Mouse (Mus musculus): ENCODE results near the gene Dync2li1. TPM values are rescaled to one million over a fixed set of nuclear protein-coding genes. Genes with fewer than 3 reads are reported as not detected.

Dync2li1 gene
- polyA plus RNA-seq, 1 experiment from 2014 or later: 39.9 TPM

- WGBS: 98% methylated on average over 7 of the region's 7 CpGs
- no peak overlapping the region for H3K4me3 ChIP-seq (ENCODE audit: low read depth, low read length)
- H3K36me3 ChIP-seq (ENCODE audit: control insufficient read depth, insufficient read depth, low read length): peaks cover 35% of the 10 kb centered on the region
- H3K4me2 ChIP-seq (replicated peaks; ENCODE audit: low read depth, low read length): no peak overlapping the region
- no peaks in the 10 kb centered on the region for H3K4me1 ChIP-seq (ENCODE audit: control insufficient read depth, insufficient read depth, low read length)
- no peak overlapping the region for H3K9ac ChIP-seq (replicated peaks; ENCODE audit: low read depth, low read length)
- H3K9me3 ChIP-seq (ENCODE audit: control insufficient read depth, low read depth, low read length): no peaks in the 10 kb centered on the region
- no peaks in the 10 kb centered on the region for H3K27me3 ChIP-seq (ENCODE audit: control insufficient read depth, insufficient read depth, low read length)
- no peak for ATAC-seq (ENCODE audit: insufficient number of reproducible peaks, insufficient read depth, low FRiP score, low read depth)
- no peak overlapping the region for H3K27ac ChIP-seq (ENCODE audit: low read length)
Observed at GRCm38 (mm10) chr17:84590065-84590464, 36.2 kb upstream of the Dync2li1 start.

DNA sequence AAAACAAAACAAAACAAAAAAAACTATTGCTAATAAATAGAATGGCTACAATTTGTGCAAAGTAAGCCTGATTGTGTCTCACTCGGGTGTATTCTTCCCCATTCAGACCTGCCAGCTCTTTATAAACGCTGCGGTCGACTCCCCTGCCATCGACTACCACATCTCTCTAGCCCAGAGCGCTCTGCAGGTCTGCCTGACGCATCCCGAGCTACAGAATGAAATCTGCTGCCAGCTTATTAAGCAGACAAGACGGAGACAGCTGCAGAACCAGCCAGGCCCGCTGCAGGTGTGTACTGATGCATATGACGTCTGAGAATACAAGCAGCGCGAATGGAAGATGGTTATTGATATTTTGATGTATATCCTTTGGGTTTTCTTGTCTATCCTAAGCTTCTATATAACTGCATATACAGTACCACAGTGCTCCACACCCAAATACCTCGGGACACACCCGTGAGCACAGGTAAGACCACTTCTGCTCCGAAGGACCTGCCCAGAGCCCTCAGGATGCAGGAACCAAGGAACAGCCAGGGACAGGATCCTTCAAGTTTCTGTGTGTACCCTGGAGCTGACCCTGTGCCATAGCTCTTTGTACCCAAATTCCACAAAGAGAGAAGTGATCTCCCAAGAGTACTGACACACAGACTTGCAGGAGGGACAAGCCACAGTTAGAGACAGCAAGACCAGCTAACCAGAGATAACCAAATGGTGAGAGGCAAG lies 34.7 kb upstream of the Dync2li1 start:
- ATAC-seq (ENCODE audit: insufficient number of reproducible peaks, insufficient read depth, low FRiP score, low read depth): no peak
- Histone ChIP-seq H3K4me1 (ENCODE audit: control insufficient read depth, insufficient read depth, low read length) (no peaks in the 10 kb centered on the region), H3K36me3 (ENCODE audit: control insufficient read depth, insufficient read depth, low read length) (peaks cover 35% of the 10 kb centered on the region), H3K4me2 (replicated peaks; ENCODE audit: low read depth, low read length) (no peak overlapping the region), H3K9me3 (ENCODE audit: control insufficient read depth, low read depth, low read length) (no peaks in the 10 kb centered on the region), H3K4me3 (ENCODE audit: low read depth, low read length) (no peak overlapping the region), H3K9ac (replicated peaks; ENCODE audit: low read depth, low read length) (no peak overlapping the region), H3K27me3 (ENCODE audit: control insufficient read depth, insufficient read depth, low read length) (no peaks in the 10 kb centered on the region), H3K27ac (ENCODE audit: low read length) (no peak overlapping the region)
- 91% methylated on average over 16 of the region's 16 CpGs for WGBS

- Histone ChIP-seq H3K4me2 (replicated peaks; ENCODE audit: low read depth, low read length) (no peak overlapping the region; the same call in 1 of the 2 replicates), H3K4me1 (ENCODE audit: control insufficient read depth, insufficient read depth, low read length) (no peaks in the 10 kb centered on the region), H3K9me3 (ENCODE audit: control insufficient read depth, low read depth, low read length) (no peaks in the 10 kb centered on the region), H3K36me3 (ENCODE audit: control insufficient read depth, insufficient read depth, low read length) (peaks cover 23% of the 10 kb centered on the region), H3K4me3 (ENCODE audit: low read depth, low read length) (no peak overlapping the region), H3K27me3 (ENCODE audit: control insufficient read depth, insufficient read depth, low read length) (no peaks in the 10 kb centered on the region), H3K27ac (ENCODE audit: low read length) (peak overlapping the region; percentile 40; the same call in 1 of the 2 replicates), H3K9ac (replicated peaks; ENCODE audit: low read depth, low read length) (no peak overlapping the region)
- 33% methylated on average over 10 of the region's 10 CpGs for WGBS
- ATAC-seq (ENCODE audit: insufficient number of reproducible peaks, insufficient read depth, low FRiP score, low read depth): 0 out of 2 replicates have a peak, but pooled peaks have one; percentile 37
Observed at GRCm38 (mm10) chr17:84596015-84596441, 30.3 kb upstream of the Dync2li1 start.

DNA sequence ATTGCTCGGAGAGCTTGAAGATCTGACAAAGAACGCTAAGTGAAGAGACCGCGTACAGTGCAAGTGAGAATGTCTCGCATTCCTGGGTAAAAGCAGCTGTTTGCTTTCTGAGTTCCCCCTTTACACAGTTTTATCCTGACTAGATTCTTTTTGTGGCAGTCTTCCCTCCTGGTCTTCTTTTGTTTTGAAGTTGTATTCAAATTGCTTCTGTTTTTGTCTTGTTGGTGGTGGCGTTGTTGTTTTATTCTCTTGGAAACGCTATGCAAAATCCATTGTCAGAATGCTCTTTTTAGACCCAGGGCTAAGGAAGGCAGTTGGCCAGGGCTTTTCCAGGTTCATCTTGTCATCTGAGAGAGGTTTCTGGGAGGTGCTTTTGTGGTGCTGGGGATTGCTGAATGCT lies 29.8 kb upstream of the Dync2li1 start:
- ATAC-seq (ENCODE audit: insufficient number of reproducible peaks, insufficient read depth, low FRiP score, low read depth): no peak
- Histone ChIP-seq H3K4me1 (ENCODE audit: control insufficient read depth, insufficient read depth, low read length) (no peaks in the 10 kb centered on the region), H3K9ac (replicated peaks; ENCODE audit: low read depth, low read length) (no peak overlapping the region), H3K4me2 (replicated peaks; ENCODE audit: low read depth, low read length) (no peak overlapping the region; the same call in 1 of the 2 replicates), H3K4me3 (ENCODE audit: low read depth, low read length) (no peak overlapping the region), H3K9me3 (ENCODE audit: control insufficient read depth, low read depth, low read length) (no peaks in the 10 kb centered on the region), H3K36me3 (ENCODE audit: control insufficient read depth, insufficient read depth, low read length) (peaks cover 20% of the 10 kb centered on the region), H3K27me3 (ENCODE audit: control insufficient read depth, insufficient read depth, low read length) (no peaks in the 10 kb centered on the region), H3K27ac (ENCODE audit: low read length) (no peak overlapping the region; the same call in 1 of the 2 replicates)
- WGBS: 39% methylated on average over 7 of the region's 7 CpGs

GRCm38 (mm10) chr17:84597859-84598258 lies 28.4 kb upstream of the Dync2li1 start:
- no peak overlapping the region for H3K9ac ChIP-seq (replicated peaks; ENCODE audit: low read depth, low read length)
- no peak for ATAC-seq (ENCODE audit: insufficient number of reproducible peaks, insufficient read depth, low FRiP score, low read depth)
- 89% methylated on average over 12 of the region's 12 CpGs for WGBS
- H3K4me1 ChIP-seq (ENCODE audit: control insufficient read depth, insufficient read depth, low read length): 0 out of 2 replicates have a peak, but pooled peaks cover under 1% of the 10 kb centered on the region
- H3K36me3 ChIP-seq (ENCODE audit: control insufficient read depth, insufficient read depth, low read length): peaks cover 19% of the 10 kb centered on the region
- H3K9me3 ChIP-seq (ENCODE audit: control insufficient read depth, low read depth, low read length): no peaks in the 10 kb centered on the region
- no peaks in the 10 kb centered on the region for H3K27me3 ChIP-seq (ENCODE audit: control insufficient read depth, insufficient read depth, low read length)
- H3K4me3 ChIP-seq (ENCODE audit: low read depth, low read length): no peak overlapping the region
- H3K4me2 ChIP-seq (replicated peaks; ENCODE audit: low read depth, low read length): no peak overlapping the region
- H3K27ac ChIP-seq (ENCODE audit: low read length): no peak overlapping the region

DNA sequence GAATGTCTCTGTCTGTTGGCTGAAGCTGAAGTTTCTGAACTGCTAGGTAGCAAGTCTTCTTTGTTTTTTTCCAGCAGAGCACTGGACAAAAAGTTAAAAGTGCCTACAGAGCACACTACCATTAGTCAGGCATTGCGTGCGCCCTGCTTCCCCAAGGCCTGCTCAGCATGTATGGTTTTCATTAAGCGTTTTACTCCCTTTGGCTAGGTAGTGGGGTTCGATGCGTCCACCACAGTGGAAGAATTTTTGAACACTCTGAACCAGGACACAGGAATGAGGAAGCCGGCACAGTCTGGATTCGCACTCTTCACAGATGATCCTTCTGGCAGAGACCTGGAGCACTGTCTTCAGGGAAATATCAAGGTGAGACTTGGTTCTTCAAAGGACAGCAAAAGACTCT lies 27.4 kb upstream of the Dync2li1 start:
- WGBS: 88% methylated on average over 7 of the region's 7 CpGs
- no peak overlapping the region for H3K27ac ChIP-seq (ENCODE audit: low read length)
- no peak for ATAC-seq (ENCODE audit: insufficient number of reproducible peaks, insufficient read depth, low FRiP score, low read depth)

GRCm38 (mm10) chr17:84600051-84600983 lies 26.0 kb upstream of the Dync2li1 start:
- Histone ChIP-seq H3K4me2 (replicated peaks; ENCODE audit: low read depth, low read length) (no peak overlapping the region), H3K27ac (ENCODE audit: low read length) (no peak overlapping the region; the same call in 1 of the 2 replicates), H3K9ac (replicated peaks; ENCODE audit: low read depth, low read length) (no peak overlapping the region), H3K36me3 (ENCODE audit: control insufficient read depth, insufficient read depth, low read length) (peaks cover 16% of the 10 kb centered on the region; the same call in 1 of the 2 replicates), H3K4me3 (ENCODE audit: low read depth, low read length) (no peak overlapping the region), H3K9me3 (ENCODE audit: control insufficient read depth, low read depth, low read length) (no peaks in the 10 kb centered on the region), H3K27me3 (ENCODE audit: control insufficient read depth, insufficient read depth, low read length) (no peaks in the 10 kb centered on the region), H3K4me1 (ENCODE audit: control insufficient read depth, insufficient read depth, low read length) (0 out of 2 replicates have a peak, but pooled peaks cover 3% of the 10 kb centered on the region)
- 74% methylated on average over 9 of the region's 9 CpGs for WGBS
- ATAC-seq (ENCODE audit: insufficient number of reproducible peaks, insufficient read depth, low FRiP score, low read depth): no peak

More for the DNA sequence above, 27.4 kb upstream of the Dync2li1 start:
- Histone ChIP-seq H3K9me3 (ENCODE audit: control insufficient read depth, low read depth, low read length) (no peaks in the 10 kb centered on the region), H3K4me2 (replicated peaks; ENCODE audit: low read depth, low read length) (no peak overlapping the region), H3K9ac (replicated peaks; ENCODE audit: low read depth, low read length) (no peak overlapping the region), H3K36me3 (ENCODE audit: control insufficient read depth, insufficient read depth, low read length) (peaks cover 19% of the 10 kb centered on the region), H3K4me3 (ENCODE audit: low read depth, low read length) (no peak overlapping the region), H3K4me1 (ENCODE audit: control insufficient read depth, insufficient read depth, low read length) (0 out of 2 replicates have a peak, but pooled peaks cover 3% of the 10 kb centered on the region), H3K27me3 (ENCODE audit: control insufficient read depth, insufficient read depth, low read length) (no peaks in the 10 kb centered on the region)

DNA sequence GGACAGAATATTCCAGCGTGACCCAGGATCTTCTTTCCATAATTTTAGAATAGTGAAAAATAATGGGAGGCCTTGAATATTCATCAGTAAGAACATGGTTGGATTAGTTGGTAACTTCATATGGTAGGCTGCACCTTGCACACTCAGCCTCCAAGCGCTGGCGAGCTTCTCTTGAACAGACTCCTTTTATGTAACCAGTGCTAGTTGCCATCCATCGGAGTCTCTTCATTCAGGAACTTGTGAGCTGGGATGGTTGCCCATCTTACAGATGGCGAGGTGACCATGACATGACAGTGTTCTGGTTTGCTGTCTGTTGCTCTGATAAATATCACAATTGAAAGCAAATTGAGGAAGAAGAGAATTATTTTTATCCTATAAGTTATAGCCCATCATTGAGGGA lies 24.5 kb upstream of the Dync2li1 start:
- ATAC-seq (ENCODE audit: insufficient number of reproducible peaks, insufficient read depth, low FRiP score, low read depth): no peak
- WGBS: 95% methylated on average over 5 of the region's 5 CpGs
- 0 out of 2 replicates have a peak, but pooled peaks cover 3% of the 10 kb centered on the region for H3K4me1 ChIP-seq (ENCODE audit: control insufficient read depth, insufficient read depth, low read length)

More for the DNA sequence above, 24.5 kb upstream of the Dync2li1 start:
- no peak overlapping the region for H3K27ac ChIP-seq (ENCODE audit: low read length)
- H3K27me3 ChIP-seq (ENCODE audit: control insufficient read depth, insufficient read depth, low read length): no peaks in the 10 kb centered on the region
- no peak overlapping the region for H3K9ac ChIP-seq (replicated peaks; ENCODE audit: low read depth, low read length)
- no peak overlapping the region for H3K4me3 ChIP-seq (ENCODE audit: low read depth, low read length)
- peaks cover 12% of the 10 kb centered on the region for H3K36me3 ChIP-seq (ENCODE audit: control insufficient read depth, insufficient read depth, low read length)
- no peaks in the 10 kb centered on the region for H3K9me3 ChIP-seq (ENCODE audit: control insufficient read depth, low read depth, low read length)
- no peak overlapping the region for H3K4me2 ChIP-seq (replicated peaks; ENCODE audit: low read depth, low read length)

Measured in stomach, embryonic 14.5 days (tissue).